In genomic region chr9:65133739-65134138, GRCm38 (mm10) we compare ENCODE assay signal across 8 mouse cellular contexts. TPM values are rescaled to one million over a fixed set of nuclear protein-coding genes. Genes with fewer than 3 reads are reported as not detected.
DNase-seq lines count a peak whose midpoint lies in the region; ATAC-seq and TF ChIP-seq lines count a peak whose summit lies in the region.

No protein-coding gene starts in this region.

- H3K9me3 ChIP-seq in heart, embryonic 10.5 days: no peaks in the 10 kb centered on the region
- H3K9me3 ChIP-seq in kidney, embryonic 15.5 days (replicated peaks): no peaks in the 10 kb centered on the region

- no peaks in the 10 kb centered on the region for H3K79me2 ChIP-seq in liver, adult 2 months (ENCODE audit: control insufficient read depth, insufficient read depth, low read length)

- peak; percentile 77 for TF ChIP-seq CTCF in testis, adult 2 months (IDR thresholded peaks at IDR 0.05; ENCODE audit: control insufficient read depth, insufficient read depth, insufficient replicate concordance, low read depth, low read length)
- peak; percentile 85 for TF ChIP-seq CTCF in liver, adult 2 months (IDR thresholded peaks at IDR 0.05; ENCODE audit: low read depth, low read length)

- peaks cover 1% of the 10 kb centered on the region; the same call in 1 of the 2 replicates for H3K4me1 ChIP-seq in testis, adult 2 months (ENCODE audit: control insufficient read depth, insufficient read depth, low read length)
- H3K4me1 ChIP-seq in heart, embryonic 10.5 days: peaks cover 20% of the 10 kb centered on the region
- H3K4me1 ChIP-seq in kidney, embryonic 15.5 days: peaks cover 6% of the 10 kb centered on the region
- H3K4me1 ChIP-seq in liver, adult 2 months (ENCODE audit: control insufficient read depth, insufficient read depth, low read length): no peaks in the 10 kb centered on the region

- H3K27ac ChIP-seq in testis, adult 2 months (ENCODE audit: control insufficient read depth, insufficient read depth, low read depth, low read length): no peak overlapping the region
- H3K27ac ChIP-seq in heart, embryonic 10.5 days: no peak overlapping the region
- H3K27ac ChIP-seq in kidney, embryonic 15.5 days: no peak overlapping the region
- no peak overlapping the region for H3K27ac ChIP-seq in liver, adult 2 months (replicated peaks; ENCODE audit: insufficient read depth, low read depth, low read length)

- H3K4me2 ChIP-seq in kidney, embryonic 15.5 days: peak overlapping the region; percentile 28; the same call in 1 of the 2 replicates

- no peak for TF ChIP-seq POLR2A in testis, adult 2 months (IDR thresholded peaks at IDR 0.05; ENCODE audit: control insufficient read depth, low read depth, low read length)
- no peak for TF ChIP-seq POLR2A in liver, adult 2 months (IDR thresholded peaks at IDR 0.05; ENCODE audit: extremely low read depth, insufficient read depth, low read length)

- H3K36me3 ChIP-seq in testis, adult 2 months (ENCODE audit: control insufficient read depth, insufficient read depth, low read length): no peaks in the 10 kb centered on the region
- peaks cover 10% of the 10 kb centered on the region for H3K36me3 ChIP-seq in heart, embryonic 10.5 days
- H3K36me3 ChIP-seq in kidney, embryonic 15.5 days: peaks cover 7% of the 10 kb centered on the region
- no peaks in the 10 kb centered on the region for H3K36me3 ChIP-seq in liver, adult 2 months (ENCODE audit: control insufficient read depth, insufficient read depth, low read length)
- H3K36me3 ChIP-seq in splenic B cell, adult 2 months (ENCODE audit: control insufficient read depth, insufficient read depth, low read length, poor library complexity, severe bottlenecking): no peaks in the 10 kb centered on the region

- DNase-seq in testis, postnatal 14 days (ENCODE audit: low spot score): no peak
- DNase-seq in embryo, embryonic 11.5 days (ENCODE audit: low read depth, low spot score): peak; percentile 77
- peak; percentile 89 for DNase-seq in heart, embryonic 10.5 days (ENCODE audit: low spot score)
- DNase-seq in liver, adult 2 months (ENCODE audit: extremely low read depth, low read depth, low spot score): peak; percentile 58
- peak; percentile 87 for DNase-seq in naive thymus-derived CD4-positive, alpha-beta T cell, adult 2 months (ENCODE audit: low read depth)
- peak; percentile 91 for DNase-seq in splenic B cell, adult 2 months (ENCODE audit: low read depth, low spot score)

- 3% methylated on average over 10 of the region's 10 CpGs for WGBS in heart, embryonic 10.5 days
- WGBS in kidney, embryonic 15.5 days: 3% methylated on average over 10 of the region's 10 CpGs
- WGBS in liver, adult 2 months: 18% methylated on average over 10 of the region's 10 CpGs

- no peak overlapping the region for H3K4me3 ChIP-seq in testis, adult 2 months (ENCODE audit: control insufficient read depth, low read depth, low read length)
- peak overlapping the region; percentile 27; the same call in 1 of the 2 replicates for H3K4me3 ChIP-seq in heart, embryonic 10.5 days
- no peak overlapping the region for H3K4me3 ChIP-seq in kidney, embryonic 15.5 days (replicated peaks)
- H3K4me3 ChIP-seq in liver, adult 2 months (ENCODE audit: insufficient read depth, low read depth, low read length): no peak overlapping the region

- 0 out of 2 replicates have a peak, but pooled peaks have one; percentile 17 for ATAC-seq in kidney, embryonic 15.5 days (replicated peaks; ENCODE audit: low FRiP score)

- H3K9ac ChIP-seq in kidney, embryonic 15.5 days: no peak overlapping the region
- H3K9ac ChIP-seq in liver, adult 2 months (ENCODE audit: low read depth, low read length): no peak overlapping the region

- H3K27me3 ChIP-seq in testis, adult 2 months (ENCODE audit: control insufficient read depth, insufficient read depth, low read length): no peaks in the 10 kb centered on the region
- peaks cover 23% of the 10 kb centered on the region for H3K27me3 ChIP-seq in heart, embryonic 10.5 days (ENCODE audit: insufficient read depth, poor library complexity, severe bottlenecking)
- H3K27me3 ChIP-seq in kidney, embryonic 15.5 days: peaks cover 45% of the 10 kb centered on the region
- no peaks in the 10 kb centered on the region for H3K27me3 ChIP-seq in liver, adult 2 months (ENCODE audit: control insufficient read depth, insufficient read depth, low read length)
- no peaks in the 10 kb centered on the region; the same call in 1 of the 2 replicates for H3K27me3 ChIP-seq in splenic B cell, adult 2 months (ENCODE audit: control insufficient read depth, insufficient read depth, low read length, poor library complexity, severe bottlenecking)

RNA-seq across cellular contexts. Expression of gene Igdcc3, which starts 7.2 kb away (rescaled TPM):
- 0.27 and 0.36 TPM in 2 replicates for polyA plus RNA-seq in testis, adult 2 months (2012; rRNA removed)
- polyA plus RNA-seq in heart, embryonic 10.5 days (2016; fragmentation: Nextera tagmentation; extraction: Ambion mirVana): 26.8 and 65.0 TPM in 2 replicates
- polyA plus RNA-seq in kidney, embryonic 15.5 days (2015; fragmentation: Nextera tagmentation; extraction: Ambion mirVana): 3.5 and 4.2 TPM in 2 replicates
- not detected in 2 replicates for total RNA-seq in liver, adult 2 months (2014; rRNA removed)
- not detected in 2 replicates for polyA plus RNA-seq in liver, adult 2 months (2012; rRNA removed)

RNA-seq across cellular contexts. Expression of gene Igdcc4, which starts 32.5 kb away (rescaled TPM):
- polyA plus RNA-seq in testis, adult 2 months (2012; rRNA removed): 2.8 and 3.1 TPM in 2 replicates
- 7.5 and 10.8 TPM in 2 replicates for polyA plus RNA-seq in heart, embryonic 10.5 days (2016; fragmentation: Nextera tagmentation; extraction: Ambion mirVana)
- 11.8 and 13.5 TPM in 2 replicates for polyA plus RNA-seq in kidney, embryonic 15.5 days (2015; fragmentation: Nextera tagmentation; extraction: Ambion mirVana)
- 0.18 and 0.20 TPM in 2 replicates for total RNA-seq in liver, adult 2 months (2014; rRNA removed)
- polyA plus RNA-seq in liver, adult 2 months (2012; rRNA removed): 0.09 and 0.12 TPM in 2 replicates
